Mouse (Mus musculus): Measurements from ENCODE around the gene Anxa4.

DNA sequence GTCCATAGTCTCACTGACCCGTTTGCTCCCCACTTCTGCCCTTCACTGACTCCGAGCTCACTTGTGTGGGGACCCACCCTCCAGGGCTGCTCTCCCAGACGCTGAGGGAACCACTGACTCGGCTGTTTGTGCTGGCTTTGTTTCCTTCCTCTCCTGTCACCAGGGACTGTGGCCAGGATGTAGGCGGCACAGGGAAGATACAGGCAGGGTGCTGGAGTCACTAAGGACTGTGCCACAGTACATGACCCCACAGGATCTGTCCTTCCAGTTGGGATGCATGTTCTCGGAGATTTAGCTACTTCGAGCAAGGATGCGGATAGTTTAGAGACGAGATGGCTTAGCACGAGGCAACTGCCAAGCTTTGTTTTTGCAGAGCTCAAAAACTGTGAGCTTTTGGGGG lies 30.4 kb upstream of the Anxa4 start:
- TF ChIP-seq CTCF (conservative IDR thresholded peaks at IDR 0.05; ENCODE audit: low read length) (no peak), POU5F1 (IDR thresholded peaks at IDR 0.05; ENCODE audit: borderline replicate concordance, low read length) (no peak)
